Comparison of ENCODE assay signal across 10 mouse cellular contexts in genomic region chr14:24273575-24273974, GRCm38 (mm10). TPM values are rescaled to one million over a fixed set of nuclear protein-coding genes. Genes with fewer than 3 reads are reported as not detected.
DNase-seq lines count a peak whose midpoint lies in the region; ATAC-seq lines count a peak whose summit lies in the region.
"Had no signal": no experiment of that assay in that cellular context is flagged by ENCODE, and none has a peak within 500 bp of the region (broad histone marks: within the 10 kb centered on the region; RNA-seq: fewer than 3 reads in every experiment).

No protein-coding gene starts in this region.

- no peak overlapping the region for H3K27ac ChIP-seq in hindbrain, embryonic 13.5 days
- H3K27ac ChIP-seq: liver, embryonic 15.5 days had no signal

- DNase-seq in cerebellum, adult 18-20 months: peak; percentile 15 to 16
- DNase-seq in cerebellum, adult 11 months: no peak
- peak; percentile 15 for DNase-seq in ovary, postnatal 14 days (ENCODE audit: low spot score)
- DNase-seq in ovary, postnatal 10 days (ENCODE audit: low spot score): no peak
- peak; percentile 36 for DNase-seq in lung, postnatal 10 days
- DNase-seq in thymus, postnatal 4 days: no peak

- WGBS in hindbrain, embryonic 13.5 days: 59% methylated on average over 2 of the region's 2 CpGs

- H3K9ac ChIP-seq in hindbrain, embryonic 13.5 days: no peak overlapping the region
- H3K9ac ChIP-seq: liver, embryonic 15.5 days had no signal

- no peaks in the 10 kb centered on the region for H3K36me3 ChIP-seq in hindbrain, embryonic 13.5 days
- H3K36me3 ChIP-seq: G1E; liver, embryonic 15.5 days had no signal

- no peak overlapping the region for H3K4me2 ChIP-seq in hindbrain, embryonic 13.5 days
- H3K4me2 ChIP-seq: liver, embryonic 15.5 days had no signal

- H3K9me3 ChIP-seq in hindbrain, embryonic 13.5 days: no peaks in the 10 kb centered on the region
- H3K9me3 ChIP-seq: G1E; liver, embryonic 15.5 days had no signal

- H3K4me3 ChIP-seq in hindbrain, embryonic 13.5 days: no peak overlapping the region
- H3K4me3 ChIP-seq: liver, embryonic 15.5 days had no signal

- ATAC-seq in hindbrain, embryonic 13.5 days (ENCODE audit: low FRiP score): 0 out of 2 replicates have a peak, but pooled peaks have one; percentile 54
- ATAC-seq in erythroid progenitor cell, adult 5-6 weeks (replicated peaks; ENCODE audit: low FRiP score, poor library complexity, severe bottlenecking): no peak

- H3K27me3 ChIP-seq in hindbrain, embryonic 13.5 days: no peaks in the 10 kb centered on the region

- 0 out of 2 replicates have a peak, but pooled peaks cover 3% of the 10 kb centered on the region for H3K4me1 ChIP-seq in hindbrain, embryonic 13.5 days (replicated peaks)
- H3K4me1 ChIP-seq: liver, embryonic 15.5 days had no signal

RNA-seq across cellular contexts. Expression of gene E330034G19Rik, which starts 19.4 kb away (rescaled TPM):
- 0.12 and 0.23 TPM in 2 replicates for polyA plus RNA-seq in hindbrain, embryonic 13.5 days (2015; fragmentation: Nextera tagmentation; extraction: Ambion mirVana)
- total RNA-seq in erythroid progenitor cell, adult 5-6 weeks (2015; ENCODE audit: low replicate concordance): not detected in 2 replicates
- total RNA-seq in erythroid progenitor cell, adult 5-6 weeks (2017; ENCODE audit: low replicate concordance): not detected in 2 replicates
- total RNA-seq: G1E had no signal
- polyA plus RNA-seq: G1E; liver, embryonic 15.5 days had no signal

RNA-seq across cellular contexts. Expression of gene Dlg5, which starts 27.9 kb away (rescaled TPM):
- 18.7 and 20.5 TPM in 2 replicates for polyA plus RNA-seq in hindbrain, embryonic 13.5 days (2015; fragmentation: Nextera tagmentation; extraction: Ambion mirVana)
- 3.4 TPM in 1 of 2 replicates, not detected in the other for total RNA-seq in erythroid progenitor cell, adult 5-6 weeks (2015; ENCODE audit: low replicate concordance)
- total RNA-seq in erythroid progenitor cell, adult 5-6 weeks (2017; ENCODE audit: low replicate concordance): 0.77 and 1.8 TPM in 2 replicates

Comparison
In these comparisons a context has a peak if more than half of its experiments do, and no peak if none do; other contexts are left out.
1. DNase-seq: peak in cerebellum, adult 18-20 months (2 of 2), ovary, postnatal 14 days (single experiment) and lung, postnatal 10 days (single experiment); none in cerebellum, adult 11 months (single experiment), ovary, postnatal 10 days (single experiment) and thymus, postnatal 4 days (single experiment).